Mouse (Mus musculus) cerebellum, postnatal 36 days (tissue): ENCODE results near the gene Gpatch2l.

Experiments
- DNase-seq, 2 experiments: peaks; one replicate each; pipeline ENCODE4 v3.0.0; 2021 to 2022; ENCODE audit warnings: mixed read lengths in 2 of 2

Gpatch2l gene

DNA sequence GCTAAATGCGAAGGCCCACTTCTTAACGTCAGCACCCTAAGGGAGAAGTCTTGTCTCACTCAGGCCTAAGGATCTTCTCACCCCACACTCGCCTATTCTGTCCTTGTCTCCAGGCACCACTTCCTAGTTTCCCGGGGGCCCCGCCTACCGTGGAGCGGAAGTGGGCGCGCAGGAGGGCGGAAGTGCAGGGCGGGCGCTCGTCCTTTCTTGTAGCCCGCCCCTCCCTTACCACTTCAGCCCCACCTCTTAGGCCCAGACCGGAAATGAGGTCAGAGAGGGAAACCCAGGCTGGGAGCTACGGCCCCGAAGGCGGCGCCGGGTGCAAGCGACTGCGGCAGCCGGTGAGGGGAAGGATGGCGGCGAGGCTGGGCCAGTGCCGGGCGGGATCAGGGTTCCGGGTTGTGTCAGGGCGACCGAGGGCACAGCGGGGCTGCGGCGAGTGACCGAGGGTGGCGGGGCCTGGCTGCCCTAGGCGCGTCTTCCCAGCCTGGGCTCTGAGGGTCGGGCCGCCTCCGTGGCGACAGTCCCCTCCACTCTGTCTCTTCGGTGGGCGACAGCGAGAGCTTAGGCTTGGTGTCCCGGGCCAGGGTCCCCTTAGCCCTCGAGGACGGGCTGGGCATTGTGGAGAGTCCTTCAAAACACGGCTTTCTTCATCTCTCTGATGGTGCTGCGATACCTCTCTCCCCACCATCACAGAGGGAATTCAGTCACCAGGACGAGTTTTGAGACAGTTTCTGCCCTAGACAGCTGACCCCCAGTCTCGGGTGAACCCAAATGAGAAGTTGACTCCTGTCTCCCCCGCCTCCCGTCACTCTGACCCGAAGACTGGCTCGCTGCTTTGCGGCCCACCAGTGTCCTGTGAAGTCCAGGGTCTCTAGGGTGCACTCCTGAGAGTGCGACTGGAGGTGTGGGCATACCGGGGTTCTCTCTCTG is at the start of gene Gpatch2l:
TSS of gene Gpatch2l (plus strand) at position 255 of the 933 bp plus-strand sequence.
- peak; percentile 92 to 96 for DNase-seq

DNA sequence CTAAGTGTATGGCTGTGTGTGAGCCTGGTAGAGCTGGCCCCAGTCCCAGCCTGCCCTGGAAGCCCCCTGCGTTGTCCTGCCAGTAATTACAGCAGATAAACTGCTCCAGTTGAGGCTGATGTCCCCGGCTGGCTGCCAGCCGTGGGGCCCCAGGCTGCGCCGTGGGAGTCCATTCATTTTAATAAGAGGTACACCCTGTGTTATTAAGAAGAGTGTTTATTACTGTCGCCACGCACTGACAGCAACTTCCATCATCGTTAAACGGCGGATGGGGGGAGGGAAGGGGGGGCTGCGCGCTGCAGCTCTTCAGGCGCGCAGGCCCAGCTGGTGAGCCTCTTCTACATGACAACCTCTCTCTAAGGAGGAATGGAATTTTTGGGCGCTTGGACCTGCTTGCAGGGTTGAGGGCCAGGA is 49.6 kb upstream of the Gpatch2l start:
- no peak for DNase-seq

DNA sequence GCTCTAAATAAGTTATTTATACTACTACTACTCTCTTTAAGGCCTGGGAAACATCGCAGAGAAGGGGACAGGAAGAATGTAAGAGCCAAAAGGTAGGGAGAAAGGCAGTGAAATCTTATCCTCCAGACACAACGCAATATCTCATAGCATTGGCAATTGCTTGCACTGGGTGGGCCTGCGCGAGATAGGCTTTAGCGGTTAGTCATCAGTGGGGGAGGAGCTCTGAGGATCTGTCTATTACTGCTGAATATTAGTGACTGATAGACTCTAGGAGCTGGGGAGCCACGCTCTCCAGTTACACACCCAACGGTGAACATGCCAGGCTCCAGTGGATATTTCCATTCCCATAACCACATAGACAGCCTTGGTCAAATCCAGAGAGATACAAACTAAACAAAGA is 44.7 kb upstream of the Gpatch2l start:
- no peak for DNase-seq

DNA sequence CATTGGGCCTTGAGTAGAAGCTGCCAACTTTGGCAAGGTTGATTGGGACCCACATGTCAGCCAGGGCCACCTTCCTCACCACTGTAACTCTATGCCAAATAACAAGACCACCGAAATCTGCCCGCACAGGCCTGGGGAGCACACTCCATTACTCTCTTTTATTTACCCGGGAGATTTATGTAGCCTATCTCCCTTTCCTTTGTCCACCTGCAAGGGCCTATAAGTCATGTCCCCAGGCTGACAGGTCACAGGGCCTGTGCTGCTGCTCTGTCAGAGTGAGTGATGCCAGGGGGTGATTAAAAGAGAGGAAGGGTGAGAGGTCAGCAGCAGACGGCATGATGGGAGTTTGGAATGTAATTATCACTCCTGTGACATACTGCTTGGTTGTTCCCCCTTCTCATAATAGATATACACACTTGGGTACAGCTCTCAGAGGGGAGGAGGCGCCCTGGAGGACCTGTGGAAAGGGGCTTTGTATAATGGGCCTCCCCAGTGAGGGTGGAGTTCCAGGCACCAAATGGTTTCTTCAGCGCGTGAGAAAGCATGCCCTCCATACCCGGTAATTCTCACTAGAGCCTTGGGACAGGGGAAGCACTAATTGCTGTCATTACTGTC is 38.1 kb upstream of the Gpatch2l start:
- DNase-seq = no peak

DNA sequence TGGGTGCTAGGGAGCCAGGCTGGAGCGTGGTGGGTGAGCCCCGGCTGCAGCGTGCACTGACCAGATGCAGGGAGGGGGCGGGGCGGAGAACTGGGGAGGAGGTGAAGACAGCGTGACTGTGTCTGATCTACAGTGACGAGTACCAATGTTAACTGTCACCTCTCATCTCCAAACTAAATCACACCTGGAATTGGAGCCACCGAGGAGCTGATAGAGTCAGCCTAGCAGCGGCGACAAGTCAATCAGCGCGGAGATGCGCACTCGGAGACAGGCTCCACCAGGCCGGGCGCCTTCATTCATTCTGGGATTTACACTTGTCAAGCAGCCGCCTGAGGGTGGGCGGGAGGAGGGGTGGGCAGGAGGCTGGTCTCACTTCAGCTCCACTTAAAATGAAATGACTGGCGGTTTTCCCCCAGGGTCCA is 30.5 kb upstream of the Gpatch2l start:
- DNase-seq = no peak

DNA sequence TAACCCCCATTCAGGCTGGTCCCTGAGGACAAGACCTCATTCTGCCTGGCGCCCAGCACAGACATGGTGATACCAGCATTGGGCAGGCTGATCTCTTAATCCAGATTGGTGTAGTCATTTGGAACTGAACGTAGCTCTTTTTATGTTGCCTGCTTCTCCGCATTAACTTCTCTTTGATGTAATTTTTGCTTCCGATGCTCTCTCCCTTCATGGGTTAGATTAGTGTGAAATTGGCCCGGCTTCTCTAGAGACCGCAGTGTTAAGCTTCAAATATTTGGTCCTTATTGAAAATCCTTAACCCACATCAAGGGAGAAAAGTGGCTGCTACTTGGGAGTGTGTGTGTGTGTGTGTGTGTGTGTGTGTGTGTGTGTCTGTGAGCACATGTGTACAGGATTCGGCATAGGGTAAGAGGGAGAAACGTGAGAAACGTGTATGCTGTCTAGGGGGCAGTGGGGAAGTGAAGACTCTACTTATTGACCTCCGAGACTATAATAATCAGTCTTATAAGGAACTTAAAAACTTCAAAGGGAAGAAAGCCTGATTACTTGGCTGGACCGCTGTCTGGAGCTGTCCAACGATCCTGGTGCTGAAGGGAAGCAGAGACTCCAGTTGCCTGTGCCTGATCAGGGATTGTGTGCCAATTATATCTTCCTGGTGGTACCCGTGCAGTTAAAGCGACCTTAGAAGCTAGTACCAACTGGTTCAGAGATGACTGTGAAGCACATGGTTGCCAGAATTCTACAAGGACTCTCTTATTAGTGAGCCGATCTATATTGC is 28.8 kb upstream of the Gpatch2l start:
- DNase-seq = peak in 1 of 2 experiments; percentile 8

DNA sequence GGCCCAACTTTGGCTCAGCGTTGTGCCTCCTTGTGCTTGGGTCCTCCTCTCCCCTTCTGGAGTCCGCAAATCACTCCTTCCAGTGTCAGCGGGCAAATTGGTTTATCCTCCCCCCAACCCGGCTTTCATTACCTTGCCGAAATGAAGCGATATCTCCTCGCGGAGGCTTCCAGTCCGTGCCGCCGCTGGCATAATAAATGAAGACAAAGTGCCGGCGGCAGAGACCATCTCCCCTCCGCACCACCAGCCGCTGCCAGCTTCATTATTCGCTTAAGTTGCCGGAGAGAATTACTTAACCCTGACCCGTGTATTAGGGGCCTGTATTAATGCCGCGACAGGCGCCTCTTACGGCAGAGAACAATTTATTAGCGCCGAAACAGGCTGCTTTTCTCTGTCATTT is 27.5 kb upstream of the Gpatch2l start:
- DNase-seq = no peak

DNA sequence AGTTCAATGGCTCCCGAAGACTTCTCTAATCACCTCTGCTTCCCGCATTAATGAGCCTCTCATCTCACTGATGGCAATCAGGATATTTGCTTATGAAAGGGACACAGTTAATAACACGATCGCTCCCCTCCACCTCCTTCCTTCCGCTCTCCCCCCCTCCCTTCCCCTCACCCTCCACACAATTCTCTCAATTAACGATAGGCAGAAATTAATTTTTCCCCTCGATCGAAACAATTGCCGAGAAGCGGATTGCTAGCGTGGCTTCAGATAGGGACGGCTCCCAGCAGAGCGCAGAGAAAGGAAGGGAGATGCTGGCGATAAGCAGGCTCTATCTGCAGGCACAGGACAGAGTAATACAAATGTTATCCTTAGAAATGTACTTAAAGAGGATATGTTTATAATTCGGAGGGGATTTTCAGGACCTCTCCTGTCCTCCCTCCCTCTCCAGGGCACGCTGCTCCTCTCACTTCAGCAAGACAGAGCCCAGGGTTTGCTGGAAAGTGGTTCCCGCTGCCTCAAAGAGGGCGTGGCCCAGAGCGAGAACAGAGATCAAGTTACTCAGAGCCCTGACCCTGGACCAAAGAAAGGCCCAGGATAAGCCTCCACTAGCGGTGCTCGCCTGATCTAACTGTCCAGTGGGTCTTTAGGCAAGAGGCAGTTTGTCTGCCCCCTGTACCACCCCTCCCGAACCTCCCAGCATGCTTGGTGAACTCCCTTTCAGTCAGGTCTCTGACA is 24.8 kb upstream of the Gpatch2l start:
- DNase-seq = no peak

DNA sequence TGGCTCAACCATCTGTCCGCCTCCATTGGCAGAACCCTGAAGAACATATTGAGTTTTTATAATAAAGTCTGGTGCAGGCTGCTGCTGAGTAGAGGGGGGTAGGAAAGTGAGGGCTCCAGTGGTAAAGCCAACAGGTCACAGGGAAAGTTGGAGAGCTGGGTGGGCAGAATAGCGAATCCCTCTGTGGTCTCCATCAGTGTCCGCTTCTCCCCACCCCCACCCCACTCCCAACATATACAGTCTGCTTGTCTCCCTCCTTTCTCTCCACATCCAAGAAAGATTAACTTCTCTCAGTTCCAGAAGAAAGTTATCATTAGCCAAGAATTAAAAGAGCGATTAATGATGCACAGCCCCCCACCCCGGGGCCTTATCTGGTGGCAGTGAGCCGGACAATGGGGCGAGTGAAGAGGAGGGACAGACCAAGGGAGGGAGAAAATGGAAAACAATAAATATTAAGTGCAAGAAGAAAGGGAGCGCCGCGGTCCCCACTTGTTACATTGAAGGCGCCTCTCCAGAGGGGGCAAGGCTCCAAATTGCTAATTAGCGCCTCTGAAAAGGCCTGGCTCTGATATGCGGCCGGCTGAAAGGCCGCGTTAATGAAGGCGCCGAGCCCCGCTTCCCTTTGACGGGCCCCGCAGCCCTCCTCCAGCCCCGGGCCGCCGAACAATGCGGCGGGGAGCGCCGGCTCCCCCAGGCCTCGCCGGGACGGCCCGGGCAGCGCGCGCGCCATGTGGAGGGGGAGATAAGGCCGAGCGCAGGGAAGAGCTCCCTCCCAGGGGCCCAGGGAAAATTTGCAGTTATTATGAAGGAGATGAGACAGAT is 21.2 kb upstream of the Gpatch2l start:
- DNase-seq = no peak

DNA sequence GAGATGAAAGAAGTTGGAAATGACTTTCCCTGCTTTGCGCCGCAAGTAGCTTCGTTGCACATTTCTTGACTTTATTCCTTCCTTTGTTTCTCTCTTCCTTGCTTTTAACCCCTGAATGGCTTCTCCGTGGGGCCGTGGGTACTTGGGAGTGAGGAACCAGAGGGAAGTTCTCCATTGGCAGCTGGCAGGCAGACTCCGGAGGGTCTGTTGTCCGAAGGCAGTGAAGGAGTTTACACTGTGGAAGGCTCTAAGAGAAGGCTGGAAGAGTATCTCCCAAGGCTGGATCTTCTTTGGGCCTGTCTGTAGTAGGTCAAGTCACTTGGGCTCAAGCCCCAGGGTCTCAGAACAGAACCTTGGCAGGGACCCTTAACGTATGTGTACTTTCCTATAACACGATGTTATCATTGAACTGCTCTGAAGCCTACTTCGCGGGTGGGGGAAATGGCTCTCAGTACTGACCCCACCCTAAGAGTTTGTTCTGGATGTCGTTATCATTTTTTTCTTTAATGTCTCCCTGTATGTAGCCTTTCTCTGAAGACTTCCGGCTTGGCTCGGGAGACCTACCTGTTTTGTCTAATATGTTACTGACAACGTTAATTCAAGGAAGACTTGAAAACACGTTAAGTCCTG is 20.5 kb upstream of the Gpatch2l start:
- no peak for DNase-seq

DNA sequence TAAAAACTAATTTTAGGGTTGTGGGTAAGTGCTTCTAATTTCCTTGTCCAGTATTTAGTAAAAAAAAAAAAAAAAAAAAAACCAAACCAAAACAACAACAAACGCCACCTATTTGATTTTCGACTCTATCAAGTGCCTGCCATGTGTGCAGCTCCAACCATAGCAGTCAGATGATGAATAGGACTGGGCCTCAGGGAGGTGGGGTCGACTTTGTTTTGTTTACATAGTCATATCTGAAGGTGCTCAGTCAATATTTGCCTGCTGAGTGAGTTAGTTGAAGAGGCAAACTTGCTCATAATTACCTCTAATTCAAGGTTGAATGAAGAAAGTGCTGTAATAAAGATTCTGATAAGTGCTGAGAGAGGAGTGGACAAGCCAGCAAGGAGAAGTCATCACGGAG is 7.4 kb upstream of the Gpatch2l start:
- DNase-seq = no peak

DNA sequence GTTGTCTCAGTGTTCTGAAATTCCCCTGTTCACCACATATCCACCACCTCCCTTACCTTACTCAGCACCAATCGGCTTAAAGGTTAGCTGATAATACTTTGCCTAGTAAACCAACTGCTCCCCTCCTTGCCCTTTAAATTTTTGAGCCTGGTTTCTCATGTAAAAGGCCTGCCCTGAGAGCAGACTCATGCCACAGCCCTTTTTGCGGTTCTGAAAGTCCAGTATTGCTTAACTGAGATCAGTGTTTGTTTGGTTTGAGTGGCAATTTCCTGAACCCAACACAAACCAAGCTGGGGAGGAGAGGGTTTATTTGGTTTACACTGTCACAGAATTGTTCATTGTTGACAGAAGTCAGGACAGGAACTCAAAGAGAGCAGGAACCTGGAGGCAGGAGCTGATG is 2.9 kb upstream of the Gpatch2l start:
- DNase-seq = no peak

DNA sequence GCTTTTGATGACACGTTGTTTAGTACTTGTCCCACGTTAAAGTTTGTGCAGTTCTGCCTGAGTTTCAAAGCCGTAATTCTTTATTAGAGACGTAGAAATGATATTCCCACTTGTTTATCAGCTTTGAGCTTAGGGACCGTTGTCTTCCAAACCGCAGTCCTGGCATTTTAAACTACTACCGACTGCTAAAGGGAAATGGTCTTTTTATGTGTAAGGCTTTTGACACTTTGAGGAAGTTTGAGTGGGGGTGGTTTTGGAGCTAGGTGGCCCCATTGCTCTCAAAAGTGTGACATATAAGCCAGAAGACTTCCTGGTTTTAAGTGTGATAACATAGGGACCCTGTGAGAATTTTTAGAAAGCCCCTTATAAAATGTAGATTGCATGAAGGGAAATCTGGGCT is 905 bp downstream of the Gpatch2l start:
- no peak for DNase-seq

DNA sequence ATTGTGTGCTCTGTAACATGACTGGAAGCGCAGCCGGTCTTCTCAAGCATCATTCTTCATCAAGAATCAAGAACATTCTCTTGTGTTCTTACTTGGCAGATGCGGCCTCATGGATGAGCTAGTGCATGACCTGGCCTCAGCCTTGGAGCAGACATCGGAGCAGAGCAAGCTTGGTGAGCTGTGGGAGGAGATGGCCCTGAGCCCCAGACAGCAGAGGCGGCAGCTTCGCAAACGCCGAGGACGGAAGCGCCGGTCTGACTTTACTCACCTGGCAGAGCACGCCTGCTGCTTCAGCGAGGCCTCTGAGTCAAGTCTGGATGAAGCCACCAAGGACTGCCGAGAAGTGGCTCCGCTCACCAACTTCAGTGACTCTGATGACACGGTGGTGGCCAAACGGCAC is 2.3 kb downstream of the Gpatch2l start:
- DNase-seq = no peak

DNA sequence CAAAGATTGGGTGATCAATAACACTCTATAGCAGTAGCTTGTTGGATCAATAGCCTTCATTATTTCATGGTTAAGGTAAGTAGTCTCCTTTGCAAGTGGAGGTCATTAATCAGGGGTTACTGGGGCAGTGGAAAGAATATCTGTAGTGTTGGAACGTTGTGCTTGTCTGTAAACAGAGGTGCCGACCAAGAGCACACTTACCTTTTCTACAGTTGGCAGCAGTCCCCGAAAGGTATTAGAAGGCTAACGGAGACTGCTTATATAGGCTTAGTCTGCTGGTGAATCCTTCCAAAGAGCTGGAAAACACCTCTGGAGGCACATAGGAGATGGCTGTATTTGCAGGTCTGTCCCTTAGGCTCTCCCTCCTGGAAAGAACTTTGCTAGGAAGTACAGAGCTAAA is 8.5 kb downstream of the Gpatch2l start:
- DNase-seq = no peak

DNA sequence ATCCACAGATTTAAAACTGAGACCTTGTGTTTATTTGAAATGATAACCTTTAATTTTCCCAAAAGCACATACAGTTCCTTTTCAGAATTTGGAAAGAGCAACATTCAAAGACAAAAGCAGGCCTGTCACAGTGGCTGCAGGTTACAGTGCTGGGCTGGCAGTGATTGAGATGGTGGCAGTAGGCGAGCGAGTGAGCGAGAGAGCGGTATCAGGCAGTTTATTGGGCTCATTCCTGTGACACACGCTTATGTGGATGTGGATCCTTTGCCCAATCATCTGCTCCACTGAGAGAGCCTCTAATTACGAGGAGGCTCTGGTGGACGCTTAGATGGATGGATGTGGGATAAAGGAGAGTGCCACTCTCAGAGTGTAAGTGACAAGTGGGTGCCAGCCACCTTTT is 13.3 kb downstream of the Gpatch2l start:
- no peak for DNase-seq

DNA sequence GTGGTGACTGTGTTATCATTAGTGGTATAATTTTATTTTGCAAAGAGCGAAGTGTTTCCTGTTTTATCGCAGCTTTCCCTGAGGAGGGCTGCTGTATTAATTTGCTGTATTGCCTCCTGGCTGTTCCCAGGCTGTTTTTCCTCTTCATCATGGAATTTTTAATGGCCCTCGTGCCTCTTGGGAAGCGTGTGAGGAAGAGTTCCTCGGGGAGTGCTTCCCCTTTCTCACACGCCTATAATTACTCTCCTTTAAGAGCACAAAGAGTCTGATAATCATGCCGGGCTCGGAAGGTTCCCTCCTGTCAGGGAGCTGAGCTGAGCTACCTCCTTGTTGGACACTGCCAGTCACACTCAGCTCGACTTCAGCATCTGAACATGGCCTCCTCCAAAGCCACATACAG is 30.0 kb downstream of the Gpatch2l start:
- DNase-seq = no peak

DNA sequence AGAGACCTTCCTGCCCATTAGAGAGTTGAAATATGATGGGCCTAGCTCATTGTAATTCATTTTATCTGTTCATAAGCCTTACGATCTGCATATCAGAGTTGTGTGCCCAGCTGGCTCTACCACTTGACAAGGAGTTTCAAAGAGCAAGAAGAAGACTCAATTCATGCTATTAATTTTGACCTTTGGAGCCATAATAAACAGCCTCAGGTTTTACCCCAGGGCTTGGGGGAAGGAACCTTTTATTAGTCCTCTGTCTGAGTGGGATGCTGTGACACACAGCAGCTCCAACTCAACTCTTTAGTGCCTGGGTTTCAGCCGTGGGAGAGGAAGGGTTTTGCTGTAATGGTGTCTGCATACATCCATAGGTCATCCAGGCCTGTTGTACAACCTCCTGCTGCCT is 32.6 kb downstream of the Gpatch2l start:
- no peak for DNase-seq

DNA sequence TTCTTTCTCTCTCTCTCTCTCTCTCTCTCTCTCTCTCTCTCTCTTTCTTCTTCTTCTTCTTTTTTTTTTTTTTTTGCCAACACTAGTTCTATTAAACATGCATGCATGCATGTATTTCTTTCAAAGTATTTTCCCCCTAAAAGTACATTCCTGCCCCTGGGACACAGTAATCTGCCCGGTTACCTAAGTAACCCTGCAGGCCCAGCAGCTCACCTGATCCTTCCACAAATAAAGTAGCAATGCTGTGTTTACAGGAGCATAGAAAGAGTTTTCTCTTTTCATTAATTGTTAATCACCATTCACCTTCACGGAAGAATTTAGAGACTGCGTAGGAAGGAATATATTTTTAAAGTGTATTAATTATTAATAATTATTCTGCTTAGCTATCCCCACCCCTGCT is 34.1 kb downstream of the Gpatch2l start:
- no peak for DNase-seq

DNA sequence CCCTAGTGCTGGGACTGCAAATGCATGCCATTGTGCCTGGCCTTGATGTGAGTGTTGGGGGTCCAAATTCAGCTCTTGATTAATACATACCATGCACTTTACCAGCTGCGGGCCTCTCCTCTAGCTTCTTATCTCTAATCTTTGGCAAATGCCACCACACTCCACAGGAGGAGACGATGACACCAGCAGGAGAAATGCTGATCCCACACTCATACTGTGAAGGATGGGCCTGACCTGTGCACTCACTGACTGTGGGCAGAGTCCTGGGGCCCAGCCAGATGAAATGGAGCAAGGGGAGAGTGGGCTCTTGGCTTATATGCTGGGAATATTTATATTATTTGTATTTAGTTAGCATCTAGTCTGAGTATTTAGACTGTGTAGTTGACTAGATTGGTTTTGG is 34.8 kb downstream of the Gpatch2l start:
- DNase-seq = no peak

DNA sequence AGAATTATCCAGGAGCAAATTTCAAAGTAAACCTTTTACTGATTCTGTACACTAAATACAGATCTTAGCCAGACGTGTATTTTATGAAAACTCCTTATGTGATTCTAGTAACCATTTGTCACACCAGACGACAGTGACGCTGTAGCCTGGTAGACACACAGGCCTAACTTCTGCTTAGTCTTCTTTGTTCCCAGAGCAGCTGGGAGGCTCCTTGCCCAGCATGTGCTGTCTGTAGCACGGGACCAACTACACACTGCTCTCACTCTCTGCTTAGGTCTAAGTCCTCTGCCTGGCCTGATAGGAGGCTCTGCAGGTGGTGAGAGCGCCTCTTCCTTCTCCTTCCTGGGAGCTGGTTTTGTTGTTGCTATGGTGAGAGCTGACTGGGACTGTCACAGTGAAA is 35.2 kb downstream of the Gpatch2l start:
- DNase-seq = no peak
